Mouse (Mus musculus) thymus, postnatal 0 days (tissue): ENCODE measurements at regions not wholly inside any gene's neighbourhood (a gene's known extent, or its start where the extent isn't known, plus 50 kb on each side); places are given as distances from the start of the nearest gene placed in this dataset.

Experiments
- DNase-seq: peaks from one replicate; pipeline ENCODE4 v3.0.0-alpha.2; 2015; ENCODE audit warnings: low spot score

DNA sequence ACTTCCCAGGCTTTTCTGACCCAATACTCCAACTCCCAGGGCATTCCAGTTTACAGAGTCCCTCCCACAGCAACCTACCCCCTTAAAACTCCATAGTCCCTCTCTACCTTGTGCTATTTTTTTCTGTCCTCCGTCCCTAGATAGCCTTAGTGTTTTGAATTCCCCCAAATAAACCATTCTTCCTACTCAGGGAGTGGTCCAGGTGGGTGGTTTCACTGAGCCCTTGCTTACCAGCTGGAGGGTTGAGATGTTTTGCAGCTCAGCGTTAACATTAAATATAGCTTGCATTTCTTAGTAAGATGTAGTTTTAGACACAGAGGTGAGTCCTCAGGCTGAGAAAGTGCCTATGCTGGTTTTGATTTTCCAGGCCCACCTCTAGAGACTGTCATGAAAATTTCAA is 313.0 kb downstream of the Bmper start:
- DNase-seq = no peak

DNA sequence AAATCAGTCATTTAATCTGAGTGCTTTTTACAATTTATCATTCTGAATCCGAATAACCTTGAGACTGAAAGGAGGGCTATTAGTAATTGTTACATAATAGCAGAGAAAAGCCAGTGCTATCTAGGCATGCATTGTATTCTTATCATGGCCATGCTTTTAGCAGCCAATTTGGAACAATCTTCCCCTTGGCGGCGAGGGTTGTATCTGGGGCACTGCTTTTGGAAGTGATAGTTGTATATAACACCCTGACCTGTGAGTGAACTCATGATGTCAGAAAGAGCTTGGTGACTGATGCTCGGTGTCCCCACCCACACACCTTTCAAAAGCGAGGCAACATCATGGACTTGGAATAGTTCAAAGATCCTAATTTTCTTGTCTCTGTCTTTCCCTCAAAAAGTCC is 315.2 kb downstream of the Bmper start:
- no peak for DNase-seq

DNA sequence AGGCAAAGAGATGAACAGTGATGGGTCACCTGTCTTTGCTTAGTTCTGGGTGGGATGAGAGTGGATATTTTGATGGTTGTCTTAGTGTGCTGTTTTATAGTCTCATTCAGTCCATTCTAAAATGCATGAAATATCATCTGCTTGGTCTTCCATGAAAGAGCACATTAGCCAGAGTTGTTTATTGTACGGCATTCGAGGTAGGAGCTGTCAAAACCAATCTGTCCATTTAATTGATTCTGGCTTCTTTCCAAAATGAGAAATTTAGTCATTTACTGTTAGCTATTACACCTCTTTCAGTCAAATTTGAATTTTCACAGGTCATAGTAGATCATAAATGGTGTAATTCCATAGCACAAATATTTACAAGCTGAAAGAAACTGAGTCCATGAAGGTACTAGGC is 328.8 kb downstream of the Bmper start:
- DNase-seq = no peak

DNA sequence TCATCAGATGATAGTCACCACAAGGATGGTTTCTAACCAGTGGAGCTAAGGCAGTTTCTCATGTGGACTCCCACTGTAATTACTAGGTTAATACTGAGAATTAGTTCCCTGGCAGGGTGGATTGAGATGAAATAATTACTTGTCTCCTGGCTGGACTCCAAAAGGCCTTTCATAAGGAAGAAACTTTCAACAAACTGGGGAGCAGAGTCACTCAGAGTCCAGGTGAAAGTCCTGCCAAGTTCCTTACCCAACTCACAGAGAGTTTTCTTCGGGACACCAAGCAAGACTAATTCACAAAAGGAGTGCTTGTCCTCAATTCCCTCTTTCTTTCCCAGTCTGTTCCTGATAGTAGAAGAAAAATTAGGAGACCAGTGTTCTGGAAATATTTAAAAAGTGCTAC is 330.9 kb downstream of the Bmper start:
- DNase-seq = no peak

DNA sequence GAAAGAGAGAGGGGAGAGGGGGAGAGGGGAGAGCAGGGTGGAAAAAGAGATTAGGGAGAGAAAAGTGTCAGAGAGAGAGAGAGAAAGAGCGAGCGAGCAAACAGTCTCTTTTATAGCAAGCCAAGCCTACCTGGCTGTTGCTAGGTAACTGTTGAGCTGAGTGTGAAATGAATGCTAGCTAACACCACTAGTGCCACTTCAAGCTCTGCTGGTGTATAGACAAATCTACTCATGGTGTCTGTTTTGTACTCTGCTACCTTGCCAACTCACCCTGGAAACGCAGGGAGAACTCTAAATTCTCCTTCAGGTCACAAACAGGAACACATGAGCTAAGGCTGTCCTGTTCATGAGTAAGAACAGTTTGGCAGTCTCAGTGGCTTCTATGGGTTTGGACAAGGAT is 334.7 kb downstream of the Bmper start:
- DNase-seq = no peak

DNA sequence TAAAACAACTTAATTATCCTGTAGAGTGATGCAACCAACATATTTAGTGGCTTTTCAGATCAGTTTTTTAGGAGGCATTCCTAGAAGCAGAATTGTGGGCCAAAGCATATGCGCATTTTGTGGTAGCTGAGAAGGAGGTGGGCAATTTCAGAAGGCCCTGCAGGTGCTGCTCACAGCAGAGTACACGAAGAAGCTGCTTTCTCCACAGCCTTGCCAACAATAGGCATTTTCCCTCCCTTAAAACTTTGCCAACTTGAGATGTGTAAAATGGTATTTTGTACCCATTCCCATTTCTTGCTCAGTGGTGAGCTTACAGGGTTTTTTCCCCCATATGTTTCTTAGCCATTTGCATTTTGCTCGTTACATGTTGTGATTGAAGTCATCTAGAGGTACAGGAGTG is 339.0 kb downstream of the Bmper start:
- no peak for DNase-seq

DNA sequence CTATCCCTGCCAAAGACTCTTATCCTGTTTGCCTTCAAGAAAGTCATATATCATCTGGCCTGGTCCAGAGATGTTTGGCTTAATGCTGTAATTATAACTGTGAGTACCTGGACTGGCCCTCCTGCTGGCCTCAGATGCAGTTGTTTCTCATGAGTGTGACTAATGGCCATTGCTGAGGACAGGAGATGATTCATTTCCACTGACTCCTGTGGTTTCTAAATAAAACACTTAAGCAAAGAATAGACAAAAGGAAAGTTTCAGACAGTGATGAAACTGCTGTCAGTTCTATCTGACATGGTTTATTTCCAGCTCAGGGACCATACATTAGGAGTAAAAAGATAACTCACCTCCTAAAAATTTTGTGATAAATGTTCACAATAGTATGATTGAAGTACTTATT is 344.2 kb downstream of the Bmper start:
- DNase-seq = no peak

DNA sequence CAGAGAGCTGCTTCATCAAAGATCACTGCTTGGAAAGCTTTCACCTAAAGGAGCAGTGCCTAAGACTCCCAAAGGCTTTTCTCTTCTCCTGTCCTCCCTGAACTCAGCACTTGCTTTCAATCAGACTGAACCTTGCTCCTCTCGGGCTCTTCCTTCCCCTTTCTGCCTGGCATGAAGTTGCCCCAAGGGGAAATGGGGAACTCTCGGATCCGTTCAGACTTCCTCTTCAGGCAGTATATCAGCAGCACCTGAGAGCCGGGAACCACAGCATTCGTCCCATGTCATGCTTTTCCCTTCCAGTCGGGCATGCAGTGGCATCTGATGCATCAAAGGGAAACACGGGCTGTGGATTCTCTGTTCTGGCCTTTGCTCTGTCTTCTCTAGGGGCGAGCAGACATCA is 347.3 kb downstream of the Bmper start:
- no peak for DNase-seq

DNA sequence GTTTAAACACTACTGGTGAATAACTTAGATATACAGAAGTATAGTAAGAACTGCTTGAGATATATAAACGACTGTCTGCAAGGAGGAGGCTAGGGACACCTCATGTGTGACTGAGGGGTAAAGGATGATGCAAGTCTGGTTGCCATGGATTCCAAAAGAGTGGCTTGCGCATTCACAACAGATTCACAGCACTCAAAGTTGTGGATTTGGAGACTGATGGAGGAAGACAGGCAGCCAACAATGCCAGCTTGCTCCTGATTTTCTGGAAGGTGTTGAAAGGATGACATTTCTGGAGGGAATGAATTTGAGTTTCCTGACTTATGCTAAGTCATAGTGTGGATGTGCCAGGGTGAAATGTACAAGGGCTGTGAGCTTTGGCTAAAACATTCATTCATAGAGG is 353.4 kb downstream of the Bmper start:
- no peak for DNase-seq

DNA sequence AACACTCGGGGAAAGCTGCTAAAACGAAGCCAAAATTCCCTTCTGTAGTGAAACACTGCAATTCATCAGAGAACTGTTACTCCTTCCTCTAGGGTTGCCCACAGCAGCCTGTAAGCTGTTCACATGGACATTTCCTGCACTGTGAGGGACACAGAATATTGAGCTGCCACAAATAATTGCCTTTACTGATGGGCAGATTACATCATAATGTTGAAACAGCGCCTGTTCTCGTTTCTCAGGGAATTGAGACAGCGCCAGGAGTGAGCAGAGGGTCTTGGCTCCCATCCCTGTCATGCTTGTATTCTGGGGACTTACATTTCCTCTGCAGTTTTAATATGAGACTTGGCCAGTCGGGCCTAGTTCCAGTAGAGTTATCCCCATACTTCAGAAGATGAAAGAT is 357.3 kb downstream of the Bmper start:
- DNase-seq = no peak

DNA sequence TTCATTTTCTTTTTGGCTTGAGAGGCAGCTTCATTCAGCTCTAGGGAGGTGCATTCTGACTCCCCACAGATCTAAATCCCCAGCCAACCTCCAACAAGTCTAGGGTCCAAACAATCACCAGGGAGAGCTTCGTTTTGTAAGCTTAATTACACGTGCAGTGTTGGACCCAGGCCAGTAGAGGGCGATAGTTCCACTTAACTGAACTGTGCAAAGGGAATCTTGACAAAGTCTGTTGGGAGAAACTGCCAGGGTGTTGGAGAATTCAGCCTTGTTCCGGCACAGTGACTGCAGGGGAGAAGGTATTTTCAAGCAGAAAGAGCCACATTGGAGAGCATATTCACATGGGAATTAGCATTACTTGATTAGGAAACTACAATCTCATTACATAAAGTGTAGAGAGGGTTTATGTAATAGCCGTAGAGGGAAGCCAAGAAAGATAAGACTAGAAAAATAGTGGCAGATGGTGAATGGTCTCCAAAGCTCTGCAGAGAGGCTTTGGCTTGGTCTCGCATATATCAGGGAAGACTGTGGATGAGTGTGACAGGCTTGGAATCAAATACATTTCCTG is 358.2 kb downstream of the Bmper start:
- peak; percentile 31 for DNase-seq

DNA sequence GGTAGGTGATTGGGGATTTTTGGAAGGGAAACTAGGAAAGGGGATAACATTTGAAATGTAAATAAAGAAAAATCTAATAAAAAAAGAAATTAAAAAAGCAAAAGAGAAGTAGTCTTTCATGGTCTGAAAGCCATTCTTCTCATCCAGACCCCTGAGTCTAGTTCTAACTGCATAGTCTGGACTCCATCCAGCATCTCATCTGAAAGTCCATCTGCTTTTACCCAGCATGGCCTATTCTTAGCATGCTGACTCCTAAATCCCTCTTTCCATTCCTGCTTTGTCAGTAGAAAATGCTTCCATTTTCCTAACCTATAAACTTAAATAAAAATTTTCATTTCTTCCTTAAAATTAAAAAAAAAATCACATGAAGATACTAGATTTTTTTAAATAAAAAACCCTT is 361.7 kb downstream of the Bmper start:
- no peak for DNase-seq

DNA sequence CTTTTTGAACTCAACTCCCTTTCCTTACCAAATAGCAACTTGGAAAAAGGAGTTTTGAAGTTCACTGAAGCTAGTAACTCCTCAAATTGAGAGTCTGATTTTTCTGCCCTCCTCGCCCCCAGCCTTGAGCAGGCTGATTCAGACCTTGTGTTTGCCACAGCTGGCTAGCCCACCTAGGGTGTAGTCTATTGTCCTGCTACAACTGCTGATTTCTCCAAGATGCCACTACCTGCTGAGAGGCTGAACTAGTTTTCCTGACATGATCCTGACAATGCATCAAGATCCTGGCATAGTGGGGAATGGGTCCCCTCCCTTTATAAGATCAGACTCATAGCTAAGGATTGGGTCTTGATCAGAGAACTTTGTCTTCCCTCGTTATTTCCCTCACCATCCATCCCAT is 366.1 kb downstream of the Bmper start:
- no peak for DNase-seq

DNA sequence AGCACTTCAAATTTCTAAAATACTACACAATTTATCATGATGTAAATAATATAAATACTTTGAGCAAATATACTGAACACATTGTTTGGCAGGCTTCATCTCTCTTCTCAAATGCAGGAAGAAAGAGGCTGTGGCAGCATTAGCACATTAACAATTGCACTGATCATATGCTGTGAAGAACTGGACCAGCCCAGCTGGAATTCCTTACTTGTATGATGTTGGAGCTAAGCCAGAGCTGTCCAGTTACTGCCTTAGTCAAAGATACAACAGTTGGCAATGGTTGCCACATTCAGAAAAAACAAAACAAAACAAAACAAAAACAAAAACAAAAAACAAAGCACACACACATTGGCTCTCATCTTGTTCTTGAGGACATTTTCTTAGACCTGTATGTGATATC is 369.0 kb downstream of the Bmper start:
- DNase-seq = no peak

DNA sequence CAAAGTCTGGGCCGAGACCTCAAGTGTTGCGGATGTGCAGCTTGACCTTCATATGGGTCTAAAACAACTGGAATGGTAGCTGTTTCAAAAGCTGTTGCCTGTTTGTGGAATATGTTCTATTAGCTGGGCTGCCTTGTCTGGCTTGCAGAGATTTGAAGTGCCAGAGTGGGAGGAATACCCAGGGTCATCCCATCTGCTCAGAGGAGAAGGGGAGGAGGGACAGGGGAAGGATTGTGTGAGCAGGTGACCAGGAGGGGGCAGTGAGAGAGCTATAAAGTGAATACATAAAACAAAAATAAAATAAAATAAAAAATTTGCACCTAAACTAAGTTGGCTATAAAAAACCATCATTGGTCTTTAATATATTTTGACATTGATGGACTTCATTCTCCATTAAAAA is 377.7 kb downstream of the Bmper start:
- no peak for DNase-seq
